Mouse (Mus musculus): ENCODE measurements around the gene Sdhb. TPM values are rescaled to one million over a fixed set of nuclear protein-coding genes. Genes with fewer than 3 reads are reported as not detected.

The Sdhb gene
- total RNA-seq (2014; fragmentation: Nextera tagmentation) (154 and 177 TPM in 2 replicates), total RNA-seq (2017) (99.5 and 128 TPM in 2 replicates)

GRCm38 (mm10) chr4:140960781-140961466 lies at the start of gene Sdhb:
TSS of gene Sdhb (plus strand) at chr4:140961203.
- peak; percentile 91 for ATAC-seq (replicated peaks; ENCODE audit: low FRiP score, low TSS enrichment, poor library complexity, severe bottlenecking)

DNA sequence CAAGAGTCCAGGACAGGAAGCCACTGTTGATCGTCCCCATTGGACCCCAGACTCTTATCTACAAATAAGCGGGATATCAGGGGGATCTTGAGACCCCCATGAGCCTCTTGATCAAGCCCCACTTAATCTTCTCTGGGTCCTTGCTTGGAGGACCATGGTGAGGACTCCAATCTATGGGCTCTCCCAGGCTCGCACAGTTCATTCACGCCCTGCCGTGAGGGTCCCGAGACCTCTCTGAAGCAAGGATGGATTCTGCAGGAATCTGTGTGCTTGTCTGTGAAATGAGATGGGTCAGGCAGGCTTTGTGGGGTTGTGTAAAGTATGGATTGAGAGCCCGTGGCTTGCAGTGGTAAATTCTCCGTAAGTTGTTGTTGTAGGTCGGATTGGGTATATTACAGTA lies 49.6 kb upstream of the Sdhb start:
- no peak for ATAC-seq (replicated peaks; ENCODE audit: low FRiP score, low TSS enrichment, poor library complexity, severe bottlenecking)

DNA sequence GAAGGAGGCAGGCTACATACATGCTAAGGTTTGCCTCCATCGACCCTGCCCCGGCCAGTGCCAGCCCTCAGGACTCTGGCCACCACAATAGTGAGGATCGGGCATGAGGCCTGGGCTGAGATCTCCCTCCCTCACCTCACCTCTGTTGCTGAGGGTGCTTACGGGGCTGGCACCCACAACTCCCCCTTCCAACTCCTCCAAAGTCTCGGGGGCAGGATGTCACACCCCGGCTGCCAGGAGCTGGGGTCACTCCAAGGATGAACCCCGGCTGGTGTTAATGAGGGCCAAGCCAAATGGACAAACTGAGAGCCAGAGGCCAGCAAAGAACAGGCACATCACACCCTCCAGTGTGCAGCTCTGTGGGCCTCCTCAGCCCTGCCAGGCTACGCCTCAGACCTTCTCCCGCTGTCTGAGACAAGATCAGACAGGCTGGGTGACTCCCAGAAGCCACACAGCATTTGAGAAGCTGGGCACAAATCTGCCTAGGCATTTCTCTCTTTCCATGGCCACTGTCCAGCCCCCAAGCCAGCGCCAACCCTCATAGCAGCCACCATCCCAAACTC lies 48.7 kb upstream of the Sdhb start:
- ATAC-seq (replicated peaks; ENCODE audit: low FRiP score, low TSS enrichment, poor library complexity, severe bottlenecking) = no peak

- ATAC-seq (replicated peaks; ENCODE audit: low FRiP score, low TSS enrichment, poor library complexity, severe bottlenecking) = no peak
Measured at GRCm38 (mm10) chr4:140913565-140913964, 47.4 kb upstream of the Sdhb start.

DNA sequence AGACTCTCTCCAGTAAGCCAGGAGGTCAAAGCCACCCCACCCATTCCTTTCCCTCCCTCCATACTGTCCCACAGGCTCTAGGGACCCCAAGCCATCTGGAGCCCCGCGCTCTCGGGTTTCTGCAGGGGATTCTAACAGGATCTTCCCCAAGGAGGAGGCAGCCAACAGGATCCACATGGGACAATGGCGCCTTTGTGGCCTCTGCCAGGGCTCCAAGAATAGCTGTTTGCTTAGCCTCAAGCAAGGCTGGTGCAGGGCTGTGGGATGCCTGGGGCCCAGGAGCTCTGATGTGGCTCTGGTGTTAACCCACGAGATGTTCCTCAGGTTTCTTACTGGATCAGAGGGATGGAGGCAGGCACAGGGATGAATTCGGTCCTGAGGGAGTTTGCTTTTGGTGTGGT lies 46.3 kb upstream of the Sdhb start:
- ATAC-seq (replicated peaks; ENCODE audit: low FRiP score, low TSS enrichment, poor library complexity, severe bottlenecking) = no peak

GRCm38 (mm10) chr4:140915235-140915634 lies 45.8 kb upstream of the Sdhb start:
- no peak for ATAC-seq (replicated peaks; ENCODE audit: low FRiP score, low TSS enrichment, poor library complexity, severe bottlenecking)

- ATAC-seq (replicated peaks; ENCODE audit: low FRiP score, low TSS enrichment, poor library complexity, severe bottlenecking) = no peak
Measured at GRCm38 (mm10) chr4:140916296-140916695, 44.7 kb upstream of the Sdhb start.

GRCm38 (mm10) chr4:140917451-140917850 lies 43.6 kb upstream of the Sdhb start:
- ATAC-seq (replicated peaks; ENCODE audit: low FRiP score, low TSS enrichment, poor library complexity, severe bottlenecking) = peak; percentile 5; the same call in 1 of the 2 replicates

- ATAC-seq (replicated peaks; ENCODE audit: low FRiP score, low TSS enrichment, poor library complexity, severe bottlenecking) = no peak
Measured at GRCm38 (mm10) chr4:140919974-140920836, 40.8 kb upstream of the Sdhb start.

GRCm38 (mm10) chr4:140922508-140922907 lies 38.5 kb upstream of the Sdhb start:
- no peak for ATAC-seq (replicated peaks; ENCODE audit: low FRiP score, low TSS enrichment, poor library complexity, severe bottlenecking)

DNA sequence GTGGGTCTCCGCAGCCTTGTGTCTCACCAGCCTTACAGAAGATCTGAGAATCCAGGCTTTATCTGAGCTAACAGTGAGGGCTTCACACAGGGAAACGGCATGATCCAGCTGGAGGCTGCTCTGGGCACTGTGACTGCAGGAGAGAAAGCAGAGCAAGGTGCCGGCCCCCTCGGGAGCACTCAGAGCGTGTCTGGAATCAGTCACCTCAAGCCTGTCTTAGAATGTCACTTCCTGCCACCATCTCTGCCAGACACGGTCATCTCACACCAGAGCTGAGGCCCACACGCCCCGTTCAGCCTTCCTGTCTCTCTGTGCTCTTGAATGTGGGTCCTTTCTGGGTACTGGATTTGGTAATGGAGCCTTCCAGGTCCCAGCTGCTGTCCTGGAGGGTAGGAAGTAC lies 35.4 kb upstream of the Sdhb start:
- no peak for ATAC-seq (replicated peaks; ENCODE audit: low FRiP score, low TSS enrichment, poor library complexity, severe bottlenecking)

DNA sequence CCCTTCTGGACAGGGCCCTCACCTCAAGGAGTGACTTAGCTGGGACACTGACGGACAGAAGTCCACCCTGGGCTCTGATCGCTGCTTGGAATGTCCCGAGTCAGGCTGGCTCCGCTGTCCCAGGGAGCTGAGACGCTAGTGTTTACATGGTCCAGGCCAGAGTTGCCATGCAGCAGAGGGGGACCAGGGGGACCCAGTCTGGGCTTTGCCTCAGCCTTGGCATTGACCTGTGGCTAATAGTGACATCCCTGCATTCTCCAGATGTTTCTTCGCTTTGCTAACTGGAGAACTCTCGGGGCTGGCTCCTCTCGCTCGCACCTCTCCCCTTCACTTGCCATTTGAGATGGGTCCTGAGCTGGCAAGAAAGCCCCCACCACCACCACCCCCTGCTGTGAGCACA lies 32.7 kb upstream of the Sdhb start:
- ATAC-seq (replicated peaks; ENCODE audit: low FRiP score, low TSS enrichment, poor library complexity, severe bottlenecking) = no peak

- no peak for ATAC-seq (replicated peaks; ENCODE audit: low FRiP score, low TSS enrichment, poor library complexity, severe bottlenecking)
Measured at GRCm38 (mm10) chr4:140929745-140930144, 31.3 kb upstream of the Sdhb start.

GRCm38 (mm10) chr4:140930900-140931470 lies 30.0 kb upstream of the Sdhb start:
- peak; percentile 48; the same call in 1 of the 2 replicates for ATAC-seq (replicated peaks; ENCODE audit: low FRiP score, low TSS enrichment, poor library complexity, severe bottlenecking)

DNA sequence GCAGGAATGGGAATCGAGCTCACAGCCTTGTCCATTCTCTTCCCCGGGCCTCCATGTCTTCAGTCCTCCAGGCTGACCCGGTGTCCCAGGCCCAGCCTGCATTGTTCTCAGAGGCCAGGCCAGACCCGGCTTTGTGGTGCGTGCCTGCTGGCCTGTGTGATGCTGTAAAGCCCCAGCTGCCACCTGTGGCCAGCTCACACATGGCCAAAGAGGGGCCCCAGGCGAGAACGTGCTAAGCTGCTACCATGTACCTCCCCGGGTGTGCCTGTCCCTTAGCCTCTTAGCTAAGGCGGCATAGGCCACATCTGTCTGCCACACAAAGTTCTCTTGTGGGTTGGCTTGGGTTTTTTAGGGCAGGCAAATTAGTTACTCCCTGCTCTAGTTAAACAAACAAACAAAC lies 25.4 kb upstream of the Sdhb start:
- no peak for ATAC-seq (replicated peaks; ENCODE audit: low FRiP score, low TSS enrichment, poor library complexity, severe bottlenecking)

- ATAC-seq (replicated peaks; ENCODE audit: low FRiP score, low TSS enrichment, poor library complexity, severe bottlenecking) = no peak
Measured at GRCm38 (mm10) chr4:140944356-140944755, 16.6 kb upstream of the Sdhb start.

DNA sequence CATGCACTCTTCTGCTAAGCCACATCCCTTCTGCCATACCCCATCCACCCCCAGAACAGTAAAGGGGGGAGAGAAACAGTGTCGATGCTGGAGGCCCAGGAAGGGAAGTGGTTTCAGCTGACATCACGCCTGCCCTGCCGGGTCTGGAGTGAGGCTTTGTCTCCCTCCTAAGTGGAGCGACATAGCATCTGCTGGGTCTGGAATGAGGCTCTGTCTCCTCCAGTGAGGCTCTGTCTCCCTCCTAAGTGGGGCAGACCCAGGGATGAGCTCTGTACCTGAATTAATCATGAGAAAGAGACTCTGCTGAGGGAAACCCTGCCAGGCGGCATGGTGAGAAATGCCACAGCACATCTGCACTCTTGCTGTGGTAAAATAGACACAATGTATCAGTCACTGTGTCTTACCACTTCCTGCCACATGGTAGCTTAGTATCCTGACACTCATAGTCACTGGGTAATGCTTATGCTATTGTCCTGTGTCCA lies 16.0 kb upstream of the Sdhb start:
- peak; percentile 53; the same call in 1 of the 2 replicates for ATAC-seq (replicated peaks; ENCODE audit: low FRiP score, low TSS enrichment, poor library complexity, severe bottlenecking)

GRCm38 (mm10) chr4:140945571-140945970 lies 15.4 kb upstream of the Sdhb start:
- no peak for ATAC-seq (replicated peaks; ENCODE audit: low FRiP score, low TSS enrichment, poor library complexity, severe bottlenecking)

DNA sequence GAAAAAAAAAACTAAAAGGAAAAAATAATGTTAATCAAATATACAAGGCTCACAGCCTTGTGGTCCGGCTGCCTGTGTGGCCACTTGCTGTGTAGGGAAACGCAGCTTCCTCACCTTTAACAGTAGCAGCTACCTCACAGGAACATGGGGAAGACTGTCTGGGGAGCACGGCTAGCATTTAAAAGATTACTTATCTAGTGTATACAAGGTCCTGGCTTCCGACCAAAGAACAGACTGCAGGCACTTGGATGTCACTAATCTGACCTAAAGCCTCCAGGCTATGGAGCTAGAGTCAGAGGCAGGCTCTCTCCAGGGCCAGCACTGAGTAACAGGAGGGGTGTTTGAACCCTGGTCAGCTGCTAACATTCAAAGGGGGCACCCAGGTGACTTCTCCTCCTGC lies 15.0 kb upstream of the Sdhb start:
- peak; percentile 66 for ATAC-seq (replicated peaks; ENCODE audit: low FRiP score, low TSS enrichment, poor library complexity, severe bottlenecking)

Data from megakaryocyte-erythroid progenitor cell, adult 5-6 weeks (primary cell).